ENCODE assay signal across 8 mouse cellular contexts in the genomic region with DNA sequence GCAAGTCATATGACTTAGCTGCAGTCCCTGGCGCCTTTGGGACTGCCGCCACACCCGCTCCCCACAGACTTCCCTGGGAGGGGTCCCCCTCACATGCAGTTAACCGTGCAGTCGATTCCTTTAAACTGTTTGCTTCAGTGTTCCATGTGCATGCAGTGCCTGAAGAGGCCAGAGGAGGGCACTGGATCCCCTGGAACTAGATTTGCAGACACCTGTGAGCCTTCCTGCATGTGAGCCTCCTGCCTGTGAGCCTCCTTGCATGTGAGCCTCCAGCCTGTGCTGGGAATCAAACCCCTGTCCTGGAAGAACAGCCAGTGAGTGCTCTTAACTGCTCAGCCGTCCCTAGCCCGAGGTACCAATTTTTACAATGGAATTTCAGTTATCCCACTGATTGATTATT. TPM values are rescaled to one million over a fixed set of nuclear protein-coding genes. Genes with fewer than 3 reads are reported as not detected.
DNase-seq lines count a peak whose midpoint lies in the region; ATAC-seq and TF ChIP-seq lines count a peak whose summit lies in the region.
"Had no signal": no experiment of that assay in that cellular context is flagged by ENCODE, and none has a peak within 500 bp of the region (broad histone marks: within the 10 kb centered on the region; RNA-seq: fewer than 3 reads in every experiment).

No protein-coding gene starts in this region.

- no peak overlapping the region for H3K4me3 ChIP-seq in kidney, postnatal 0 days (replicated peaks; ENCODE audit: low read depth, low read length)
- H3K4me3 ChIP-seq in kidney, embryonic 14.5 days (ENCODE audit: low read length) = no peak overlapping the region
- H3K4me3 ChIP-seq in E14TG2a.4 (replicated peaks; ENCODE audit: low read length) = no peak overlapping the region

- peak; percentile 69 for TF ChIP-seq CTCF in kidney, postnatal 0 days (IDR thresholded peaks at IDR 0.05; ENCODE audit: low read depth)
- 0 out of 2 replicates have a peak, but pooled peaks have one; percentile 11 for TF ChIP-seq CTCF in E14TG2a.4 (conservative IDR thresholded peaks at IDR 0.05; ENCODE audit: low read length)

- H3K27ac ChIP-seq in kidney, postnatal 0 days = no peak overlapping the region
- H3K27ac ChIP-seq in kidney, embryonic 14.5 days (ENCODE audit: low read depth, low read length) = no peak overlapping the region

- no peak for ATAC-seq in kidney, postnatal 0 days (replicated peaks; ENCODE audit: low FRiP score, low read depth)
- no peak for ATAC-seq in kidney, embryonic 14.5 days (ENCODE audit: low FRiP score, low TSS enrichment)

- WGBS in kidney, postnatal 0 days = 87% methylated on average over 7 of the region's 7 CpGs
- 85% methylated on average over 7 of the region's 7 CpGs for WGBS in kidney, embryonic 14.5 days

- H3K27me3 ChIP-seq in kidney, postnatal 0 days (ENCODE audit: insufficient read depth, low read length) = no peaks in the 10 kb centered on the region
- no peaks in the 10 kb centered on the region for H3K27me3 ChIP-seq in kidney, embryonic 14.5 days (ENCODE audit: control insufficient read depth, insufficient read depth, low read length)
- no peaks in the 10 kb centered on the region for H3K27me3 ChIP-seq in E14TG2a.4 (ENCODE audit: insufficient read depth, low read length)

- H3K36me3 ChIP-seq in kidney, postnatal 0 days (ENCODE audit: insufficient read depth, low read length) = peaks cover 8% of the 10 kb centered on the region
- peaks cover 5% of the 10 kb centered on the region; the same call in 1 of the 2 replicates for H3K36me3 ChIP-seq in kidney, embryonic 14.5 days (ENCODE audit: control insufficient read depth, insufficient read depth, low read length)
- H3K36me3 ChIP-seq in E14TG2a.4 (ENCODE audit: insufficient read depth, low read length) = peaks cover 16% of the 10 kb centered on the region

- no peak overlapping the region for H3K4me2 ChIP-seq in kidney, postnatal 0 days (ENCODE audit: low read length)
- no peak overlapping the region for H3K4me2 ChIP-seq in kidney, embryonic 14.5 days (replicated peaks; ENCODE audit: low read depth, low read length)

- H3K9ac ChIP-seq in kidney, postnatal 0 days (ENCODE audit: low read depth, low read length) = no peak overlapping the region
- no peak overlapping the region for H3K9ac ChIP-seq in kidney, embryonic 14.5 days (ENCODE audit: low read depth, low read length)

- 0 out of 2 replicates have a peak, but pooled peaks cover 3% of the 10 kb centered on the region for H3K4me1 ChIP-seq in kidney, postnatal 0 days (replicated peaks; ENCODE audit: insufficient read depth, low read length)
- H3K4me1 ChIP-seq in kidney, embryonic 14.5 days (ENCODE audit: control insufficient read depth, insufficient read depth, low read length) = 0 out of 2 replicates have a peak, but pooled peaks cover 6% of the 10 kb centered on the region
- peaks cover 12% of the 10 kb centered on the region for H3K4me1 ChIP-seq in E14TG2a.4 (replicated peaks; ENCODE audit: low read depth, low read length)

- no peaks in the 10 kb centered on the region for H3K9me3 ChIP-seq in kidney, postnatal 0 days (replicated peaks; ENCODE audit: low read length)
- no peaks in the 10 kb centered on the region for H3K9me3 ChIP-seq in kidney, embryonic 14.5 days (ENCODE audit: control insufficient read depth, low read length)
- peaks cover 47% of the 10 kb centered on the region for H3K9me3 ChIP-seq in E14TG2a.4 (ENCODE audit: low read length)

- DNase-seq in kidney, postnatal 0 days (ENCODE audit: low spot score) = peak; percentile 44
- DNase-seq in A20 (ENCODE audit: low read depth, low spot score) = peak; percentile 47
- DNase-seq in induced T-regulatory cell, adult 2 months (ENCODE audit: low read depth) = peak; percentile 41
- DNase-seq in urinary bladder, postnatal 10 days (ENCODE audit: low spot score) = no peak
- no peak for DNase-seq in MN1 (ENCODE audit: low spot score)

RNA-seq across cellular contexts. Expression of a gene that starts 8.7 kb away (rescaled TPM):
- polyA plus RNA-seq in kidney, postnatal 0 days (2015; fragmentation: Nextera tagmentation; extraction: Ambion mirVana) = not detected in 2 replicates
- polyA plus RNA-seq in kidney, embryonic 14.5 days (2014; fragmentation: Nextera tagmentation; extraction: Ambion mirVana) = not detected in 2 replicates
- polyA plus RNA-seq: intestine, embryonic 14.5 days had no signal

RNA-seq across cellular contexts. Expression of a gene that starts 22.6 kb away (rescaled TPM):
- 63.1 and 65.1 TPM in 2 replicates for polyA plus RNA-seq in kidney, postnatal 0 days (2015; fragmentation: Nextera tagmentation; extraction: Ambion mirVana)
- 57.5 and 58.1 TPM in 2 replicates for polyA plus RNA-seq in kidney, embryonic 14.5 days (2014; fragmentation: Nextera tagmentation; extraction: Ambion mirVana)

RNA-seq across cellular contexts. Expression of a gene that starts 44.8 kb away (rescaled TPM):
- 67.2 and 77.5 TPM in 2 replicates for polyA plus RNA-seq in kidney, postnatal 0 days (2015; fragmentation: Nextera tagmentation; extraction: Ambion mirVana)
- 33.5 and 36.1 TPM in 2 replicates for polyA plus RNA-seq in kidney, embryonic 14.5 days (2014; fragmentation: Nextera tagmentation; extraction: Ambion mirVana)

RNA-seq across cellular contexts. Expression of a gene that starts 47.0 kb away (rescaled TPM):
- 12.3 and 12.4 TPM in 2 replicates for polyA plus RNA-seq in kidney, postnatal 0 days (2015; fragmentation: Nextera tagmentation; extraction: Ambion mirVana)
- 7.3 and 7.9 TPM in 2 replicates for polyA plus RNA-seq in kidney, embryonic 14.5 days (2014; fragmentation: Nextera tagmentation; extraction: Ambion mirVana)

Comparison
In these comparisons a context has a peak if more than half of its experiments do, and no peak if none do; other contexts are left out.
1. DNase-seq: peak in kidney, postnatal 0 days (single experiment), A20 (single experiment) and induced T-regulatory cell, adult 2 months (single experiment); none in urinary bladder, postnatal 10 days (single experiment) and MN1 (single experiment).